Mouse (Mus musculus) MEL (cell line): ENCODE measurements around the gene Tmigd1. TPM values are rescaled to one million over a fixed set of nuclear protein-coding genes. Genes with fewer than 3 reads are reported as not detected.

Experiments used
- DNase-seq: peaks from one replicate; pipeline ENCODE4 v3.0.0; 2011; ENCODE audit warnings: low read depth, low spot score
- H3K27ac ChIP-seq: 2 replicates; pipeline ENCODE4 v1.5.1; 2012; ENCODE audit warnings: low read depth, mild to moderate bottlenecking, control low read depth, low read length, moderate library complexity; ENCODE audit not compliant: control insufficient read depth
- H3K27me3 ChIP-seq, 2 experiments: fragments of 150-350 bp in 1 of 2; sonication (generic) in 1 of 2; 2 replicates each; pipeline ENCODE4 v1.6.1; 2012; ENCODE audit warnings: low read length in 2 of 2, mild to moderate bottlenecking in 2 of 2, improper control_type of control experiment in 1 of 2, moderate library complexity in 1 of 2; ENCODE audit not compliant: insufficient read depth in 2 of 2, control insufficient read depth in 1 of 2
- H3K36me3 ChIP-seq, 2 experiments: 2 replicates each; pipeline ENCODE4 v1.6.1; 2012 to 2014; ENCODE audit warnings: low read length in 2 of 2, improper control_type of control experiment in 1 of 2, inconsistent platforms in 1 of 2, mild to moderate bottlenecking in 1 of 2; ENCODE audit not compliant: insufficient read depth in 2 of 2, control insufficient read depth in 1 of 2
- H3K4me1 ChIP-seq, 2 experiments: fragments of 150-350 bp in 1 of 2; sonication (generic) in 1 of 2; 2 replicates each; pipeline ENCODE4 v1.6.1; 2012; ENCODE audit warnings: low read length in 2 of 2, improper control_type of control experiment in 1 of 2, mild to moderate bottlenecking in 1 of 2; ENCODE audit not compliant: insufficient read depth in 2 of 2, control insufficient read depth in 1 of 2
- H3K4me3 ChIP-seq, 2 experiments: fragments of 150-350 bp in 1 of 2; sonication (generic) in 1 of 2; 2 replicates each; pipeline ENCODE4 v1.5.1; 2012; ENCODE audit warnings: low read depth in 2 of 2, low read length in 2 of 2, mild to moderate bottlenecking in 2 of 2, moderate library complexity in 2 of 2, control low read depth in 1 of 2, improper control_type of control experiment in 1 of 2; ENCODE audit not compliant: control insufficient read depth in 1 of 2, insufficient read depth in 1 of 2
- H3K79me2 ChIP-seq: 2 replicates; pipeline ENCODE4 v1.6.1; 2012; ENCODE audit warnings: mild to moderate bottlenecking, low read length, moderate library complexity; ENCODE audit not compliant: control insufficient read depth, poor library complexity, insufficient read depth
- H3K9ac ChIP-seq: 2 replicates; pipeline ENCODE4 v1.6.1; 2012; ENCODE audit warnings: low read depth, mild to moderate bottlenecking, control low read depth, low read length, moderate library complexity; ENCODE audit not compliant: control insufficient read depth, poor library complexity, severe bottlenecking
- H3K9me3 ChIP-seq: fragments of 150-350 bp; sonication (generic); replicated peaks from 2 replicates; pipeline ENCODE4 v1.6.1; 2012; ENCODE audit warnings: mild to moderate bottlenecking, low read length, improper control_type of control experiment, moderate library complexity; ENCODE audit not compliant: insufficient read depth
- CHD2 ChIP-seq: IDR thresholded peaks from 2 replicates; pipeline ENCODE4 v1.6.1; 2011; ENCODE audit warnings: low read length, improper control_type of control experiment
- CTCF ChIP-seq, 3 experiments: IDR thresholded peaks in 2 of 3; conservative IDR thresholded peaks in 1 of 3; 2 replicates each; pipeline ENCODE4 v1.5.1; 2011 to 2012; ENCODE audit warnings: low read length in 3 of 3, low read depth in 2 of 3, mild to moderate bottlenecking in 2 of 3, improper control_type of control experiment in 1 of 3, inconsistent platforms in 1 of 3, mixed read lengths in 1 of 3, moderate library complexity in 1 of 3; ENCODE audit not compliant: control insufficient read depth in 1 of 3, insufficient read depth in 1 of 3, poor library complexity in 1 of 3, severe bottlenecking in 1 of 3
- EP300 ChIP-seq, 2 experiments: IDR thresholded peaks; 2 replicates each; pipeline ENCODE4 v1.6.1; 2011; ENCODE audit warnings: improper control_type of control experiment in 2 of 2, low read length in 2 of 2, low read depth in 1 of 2, mild to moderate bottlenecking in 1 of 2
- ETS1 ChIP-seq: IDR thresholded peaks from 2 replicates; pipeline ENCODE4 v1.6.1; 2012; ENCODE audit warnings: low read depth, mild to moderate bottlenecking, inconsistent platforms, low read length, improper control_type of control experiment, moderate library complexity
- HCFC1 ChIP-seq: IDR thresholded peaks from 2 replicates; pipeline ENCODE4 v1.6.1; 2012; ENCODE audit warnings: low read depth, mild to moderate bottlenecking, inconsistent platforms, low read length, improper control_type of control experiment, moderate library complexity
- MAFK ChIP-seq: IDR thresholded peaks from 2 replicates; pipeline ENCODE4 v1.6.1; 2011; ENCODE audit warnings: low read depth, mild to moderate bottlenecking, low read length, improper control_type of control experiment, borderline replicate concordance
- MEF2A ChIP-seq: IDR thresholded peaks from 2 replicates; pipeline ENCODE4 v1.6.1; 2014; ENCODE audit warnings: low read depth, mild to moderate bottlenecking, inconsistent platforms, low read length, improper control_type of control experiment; ENCODE audit not compliant: poor library complexity, insufficient replicate concordance, severe bottlenecking; ENCODE audit errors: extremely low read depth
- MYB ChIP-seq: IDR thresholded peaks from 2 replicates; pipeline ENCODE4 v1.6.1; 2011; ENCODE audit warnings: mild to moderate bottlenecking, low read depth, low read length, improper control_type of control experiment
- NELFE ChIP-seq: IDR thresholded peaks from 2 replicates; pipeline ENCODE4 v1.6.1; 2011; ENCODE audit warnings: low read depth, low read length, improper control_type of control experiment
- NRF1 ChIP-seq: IDR thresholded peaks from 2 replicates; pipeline ENCODE4 v1.6.1; 2014; ENCODE audit warnings: low read depth, mild to moderate bottlenecking, inconsistent platforms, low read length, improper control_type of control experiment, moderate library complexity; ENCODE audit not compliant: poor library complexity, insufficient read depth, severe bottlenecking
- RCOR1 ChIP-seq: IDR thresholded peaks from 2 replicates; pipeline ENCODE4 v1.6.1; 2012; ENCODE audit warnings: low read depth, mild to moderate bottlenecking, inconsistent platforms, low read length, improper control_type of control experiment
- SIN3A ChIP-seq: IDR thresholded peaks from 2 replicates; pipeline ENCODE4 v1.6.1; 2012; ENCODE audit warnings: low read length, improper control_type of control experiment, inconsistent platforms
- TAL1 ChIP-seq: IDR thresholded peaks from 2 replicates; pipeline ENCODE4 v1.6.1; 2012; ENCODE audit warnings: mild to moderate bottlenecking, inconsistent platforms, low read length, moderate library complexity, mixed read lengths
- TBP ChIP-seq: IDR thresholded peaks from 2 replicates; pipeline ENCODE4 v1.8.0; 2011; ENCODE audit warnings: low read depth, low read length, improper control_type of control experiment
- USF1 ChIP-seq: IDR thresholded peaks from 2 replicates; pipeline ENCODE4 v1.6.1; 2014; ENCODE audit warnings: low read depth, mild to moderate bottlenecking, inconsistent platforms, low read length, improper control_type of control experiment, moderate library complexity
- ZC3H11A ChIP-seq: IDR thresholded peaks from 2 replicates; pipeline ENCODE4 v1.6.1; 2012; ENCODE audit warnings: low read depth, mild to moderate bottlenecking, inconsistent platforms, low read length, improper control_type of control experiment
- ZKSCAN1 ChIP-seq: IDR thresholded peaks from 2 replicates; pipeline ENCODE4 v1.6.1; 2012; ENCODE audit warnings: low read depth, mild to moderate bottlenecking, inconsistent platforms, low read length, improper control_type of control experiment, moderate library complexity
- ZNF384 ChIP-seq: IDR thresholded peaks from 2 replicates; pipeline ENCODE4 v1.6.1; 2012; ENCODE audit warnings: low read depth, mild to moderate bottlenecking, inconsistent platforms, low read length, improper control_type of control experiment
- polyA plus RNA-seq, 2 experiments: library from polyadenylated mRNA; stranded (reverse) in 1 of 2; unstranded in 1 of 2; fragments of >175 nt in 1 of 2; fragments of >200 nt in 1 of 2; gene quantifications; 2 replicates each; pipeline versions ENCODE4 v1.2.1 to v1.2.4; 2012; ENCODE audit warnings: low replicate concordance in 2 of 2, low read depth in 1 of 2; ENCODE audit not compliant: insufficient read length in 2 of 2, insufficient read depth in 1 of 2, missing spikeins in 1 of 2
- total RNA-seq: library from RNA; depleted of rRNA; stranded (reverse); fragments of 300-350 nt; gene quantifications from 2 replicates; pipeline ENCODE4 v1.2.3, GENCODE M21; 2012

The Tmigd1 gene
- total and polyA plus RNA-seq, 3 experiments, result not detected

GRCm38 (mm10) chr11:76908651-76909050 lies 6.7 kb downstream of the Tmigd1 start:
- Histone ChIP-seq H3K36me3 (no peaks in the 10 kb centered on the region), H3K79me2 (no peaks in the 10 kb centered on the region), H3K9me3 (no peaks in the 10 kb centered on the region), H3K4me1 (no peaks in the 10 kb centered on the region), H3K27ac (no peak overlapping the region), H3K9ac (no peak overlapping the region), H3K4me3 (no peak overlapping the region)
- DNase-seq, result no peak
- TF ChIP-seq HCFC1 (no peak), ZKSCAN1 (no peak), MAFK (no peak), CHD2 (no peak), MYB (no peak), MEF2A (no peak), NELFE (no peak), EP300 (IDR thresholded peaks at IDR 0.05; ENCODE audit: low read depth in 1 of 2, low read length in 2 of 2) (no peak), ZC3H11A (no peak), TBP (no peak), SIN3A (no peak), CTCF (IDR thresholded peaks at IDR 0.05 in 2 of 3, conservative IDR thresholded peaks at IDR 0.05 in 1 of 3; ENCODE audit: control insufficient read depth in 1 of 3, insufficient read depth in 1 of 3, low read depth in 2 of 3, low read length in 3 of 3, poor library complexity in 1 of 3, severe bottlenecking in 1 of 3) (no peak), NRF1 (no peak), ETS1 (no peak), ZNF384 (no peak), USF1 (no peak)
- TF ChIP-seq, all 39 proteins: peak for 0
- peaks cover 13 to 37% of the 10 kb centered on the region in 2 experiments for H3K27me3 ChIP-seq

- Histone ChIP-seq H3K36me3 (no peaks in the 10 kb centered on the region), H3K9me3 (no peaks in the 10 kb centered on the region), H3K27me3 (peaks cover 15 to 28% of the 10 kb centered on the region in 2 experiments), H3K4me1 (no peaks in the 10 kb centered on the region), H3K9ac (no peak overlapping the region), H3K27ac (no peak overlapping the region)
- DNase-seq, result no peak
- TF ChIP-seq TAL1 (no peak), CHD2 (no peak), MEF2A (no peak), NRF1 (no peak), RCOR1 (no peak)
- TF ChIP-seq, all 39 proteins: peak for 0
- Histone ChIP-seq H3K4me3 (no peak overlapping the region), H3K79me2 (no peaks in the 10 kb centered on the region)
Measured at GRCm38 (mm10) chr11:76911325-76912054, 9.5 kb downstream of the Tmigd1 start.
